Mouse (Mus musculus): Measurements from ENCODE around the gene Tgif2lx2. TPM values are rescaled to one million over a fixed set of nuclear protein-coding genes. Genes with fewer than 3 reads are reported as not detected.

Gene Tgif2lx2
- not detected in 2 replicates for polyA plus RNA-seq (2021; fragmentation: Nextera tagmentation)
- long read RNA-seq, experiment 1: 0 reads
- long read RNA-seq, experiment 2: 0 reads

GRCm38 (mm10) chrX:118426927-118427326 is at the start of gene Tgif2lx2:
Gene Tgif2lx2 (plus strand): TSS chrX:118427227.

Other genes with a start within 250 kb of the Tgif2lx2 start
- gene Tgif2lx1, start 53.5 kb downstream of the Tgif2lx2 start, polyA plus RNA-seq (2021; fragmentation: Nextera tagmentation): not detected in 2 replicates